Mouse (Mus musculus): ENCODE measurements around the gene Kcnip4. TPM values are rescaled to one million over a fixed set of nuclear protein-coding genes. Genes with fewer than 3 reads are reported as not detected.

The Kcnip4 gene
- total RNA-seq (2015) (not detected in 2 replicates), total RNA-seq (2017) (not detected in 2 replicates)

GRCm38 (mm10) chr5:49524394-49525241 is at the start of gene Kcnip4:
TSS of gene Kcnip4 (minus strand) at chr5:49524907.
- no peak for ATAC-seq (ENCODE audit: poor library complexity, severe bottlenecking)

GRCm38 (mm10) chr5:49571876-49572275 is 47.2 kb upstream of the Kcnip4 start:
- ATAC-seq (ENCODE audit: poor library complexity, severe bottlenecking) = no peak

DNA sequence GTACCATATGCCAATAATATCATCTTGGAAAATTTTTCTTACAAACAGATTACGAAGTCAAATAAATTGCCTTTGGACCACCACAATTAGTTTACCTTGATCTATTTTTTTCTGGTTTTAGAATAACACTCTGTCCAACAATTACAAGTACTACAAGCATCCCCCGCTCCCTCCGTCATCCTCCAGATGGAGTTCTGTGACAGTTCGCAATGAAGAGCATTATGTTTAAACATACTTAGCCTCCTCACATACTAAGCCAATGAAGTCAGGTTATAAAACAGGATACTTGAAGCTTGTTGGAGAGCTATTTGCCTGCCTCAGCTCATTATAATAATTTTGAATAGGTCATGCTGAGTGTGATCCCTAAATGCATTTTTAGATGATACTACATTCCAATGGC is 39.0 kb upstream of the Kcnip4 start:
- no peak for ATAC-seq (ENCODE audit: poor library complexity, severe bottlenecking)

- no peak for ATAC-seq (ENCODE audit: poor library complexity, severe bottlenecking)
These were observed 32.7 kb upstream of the Kcnip4 start for GRCm38 (mm10) chr5:49557436-49557835.

DNA sequence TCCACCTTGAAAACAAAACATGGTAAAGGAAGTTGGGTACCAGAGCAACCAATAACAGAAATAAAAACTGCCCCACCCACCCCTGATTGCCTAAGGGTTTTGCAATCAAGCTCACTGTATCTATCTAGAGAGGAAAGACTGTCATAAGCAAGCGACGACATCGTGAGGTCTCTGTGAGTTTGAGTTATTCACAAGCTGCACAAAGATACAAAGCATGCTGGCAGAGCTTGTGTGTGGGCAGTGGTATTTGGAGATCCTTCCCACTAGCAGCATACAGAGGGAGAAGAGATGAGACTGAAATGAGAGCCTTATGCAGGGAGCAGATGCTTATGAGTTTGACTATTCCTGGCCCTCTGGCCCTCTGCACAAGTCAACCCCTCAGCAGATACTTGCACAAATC is 23.2 kb upstream of the Kcnip4 start:
- ATAC-seq (ENCODE audit: poor library complexity, severe bottlenecking) = no peak

DNA sequence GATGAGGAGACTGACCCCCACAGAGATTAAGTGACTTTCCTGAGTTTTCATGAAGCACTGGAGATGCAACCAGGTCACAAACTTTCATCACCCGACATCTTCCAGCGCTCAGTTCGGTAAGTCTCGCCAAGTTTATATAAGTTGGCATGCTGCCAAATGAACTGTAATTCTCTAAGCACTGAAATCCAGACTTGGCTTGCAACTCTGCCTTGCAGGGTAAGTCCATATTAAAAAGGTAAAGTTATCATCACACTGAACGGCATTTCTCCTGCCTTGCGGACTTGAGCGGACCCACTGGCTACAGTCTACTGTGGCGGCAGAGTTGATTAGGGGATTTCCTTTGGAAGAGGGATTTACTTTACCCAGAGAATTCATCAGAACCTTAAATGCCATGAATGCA is 4.7 kb upstream of the Kcnip4 start:
- ATAC-seq (ENCODE audit: poor library complexity, severe bottlenecking) = no peak

DNA sequence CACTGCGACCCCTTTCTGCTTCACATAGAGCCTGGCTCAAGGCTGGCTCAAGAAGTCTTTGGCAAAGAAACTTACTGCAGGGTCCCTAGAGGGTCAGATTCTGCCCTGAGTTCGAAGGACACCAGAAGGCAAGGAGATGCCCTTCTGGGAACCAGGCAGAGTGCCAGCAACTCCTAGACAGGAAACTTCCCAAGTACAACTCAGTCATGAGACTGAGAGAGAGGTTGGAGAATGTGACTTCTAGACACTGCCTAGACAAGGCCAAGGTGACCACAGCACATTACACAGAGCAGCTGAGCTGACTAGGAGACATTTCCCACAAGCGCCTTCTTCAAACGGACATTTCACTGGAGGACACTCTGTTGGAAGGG is 520 bp upstream of the Kcnip4 start:
- no peak for ATAC-seq (ENCODE audit: poor library complexity, severe bottlenecking)

DNA sequence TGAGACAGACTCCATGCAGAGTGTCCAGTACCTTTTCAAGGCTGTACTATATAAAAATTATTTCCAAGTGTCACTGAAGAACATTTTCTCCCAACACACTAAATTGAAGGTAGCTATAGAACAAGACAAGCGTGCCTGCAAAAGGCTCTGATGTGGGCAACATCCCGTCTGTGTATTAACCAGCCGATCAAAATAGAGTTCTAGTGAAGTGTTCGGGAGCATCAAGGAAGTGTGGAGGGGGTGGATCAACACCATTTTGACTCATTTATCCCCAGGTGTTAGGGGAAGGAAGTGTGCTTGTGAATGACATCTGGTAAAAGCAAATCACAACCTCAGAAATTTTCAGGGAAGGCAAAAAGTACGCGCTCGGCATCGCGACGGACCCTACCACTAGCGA is 712 bp downstream of the Kcnip4 start:
- no peak for ATAC-seq (ENCODE audit: poor library complexity, severe bottlenecking)

DNA sequence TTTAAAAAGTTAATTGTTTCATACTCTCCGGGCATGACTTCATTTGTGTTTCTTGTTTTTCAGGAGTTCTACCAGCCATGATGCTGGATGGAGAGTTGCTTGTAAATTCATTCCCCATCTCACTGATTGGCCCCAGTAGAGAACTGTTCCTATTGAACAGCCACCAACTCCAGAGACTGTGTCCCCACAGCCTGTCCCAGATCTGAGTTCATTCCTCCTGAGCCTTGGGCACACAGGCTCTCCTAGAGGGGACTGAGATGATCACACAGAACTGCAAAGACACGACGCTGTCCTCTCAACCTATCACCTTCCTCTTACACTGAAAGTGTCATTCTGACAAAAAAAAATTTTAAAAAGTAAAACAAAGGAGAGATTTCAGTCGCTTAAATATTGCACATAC is 1.7 kb downstream of the Kcnip4 start:
- ATAC-seq (ENCODE audit: poor library complexity, severe bottlenecking) = no peak

GRCm38 (mm10) chr5:49498743-49499142 is 26.0 kb downstream of the Kcnip4 start:
- no peak for ATAC-seq (ENCODE audit: poor library complexity, severe bottlenecking)

- ATAC-seq (ENCODE audit: poor library complexity, severe bottlenecking) = no peak
These were observed 37.4 kb downstream of the Kcnip4 start for GRCm38 (mm10) chr5:49487270-49487669.

- ATAC-seq (ENCODE audit: poor library complexity, severe bottlenecking) = no peak
These were observed 54.0 kb downstream of the Kcnip4 start for GRCm38 (mm10) chr5:49470738-49471137.

- no peak for ATAC-seq (ENCODE audit: poor library complexity, severe bottlenecking)
These were observed 63.9 kb downstream of the Kcnip4 start for GRCm38 (mm10) chr5:49460643-49461276.

- ATAC-seq (ENCODE audit: poor library complexity, severe bottlenecking) = no peak
These were observed 71.6 kb downstream of the Kcnip4 start for GRCm38 (mm10) chr5:49453100-49453499.

GRCm38 (mm10) chr5:49451295-49451694 is 73.4 kb downstream of the Kcnip4 start:
- no peak for ATAC-seq (ENCODE audit: poor library complexity, severe bottlenecking)

DNA sequence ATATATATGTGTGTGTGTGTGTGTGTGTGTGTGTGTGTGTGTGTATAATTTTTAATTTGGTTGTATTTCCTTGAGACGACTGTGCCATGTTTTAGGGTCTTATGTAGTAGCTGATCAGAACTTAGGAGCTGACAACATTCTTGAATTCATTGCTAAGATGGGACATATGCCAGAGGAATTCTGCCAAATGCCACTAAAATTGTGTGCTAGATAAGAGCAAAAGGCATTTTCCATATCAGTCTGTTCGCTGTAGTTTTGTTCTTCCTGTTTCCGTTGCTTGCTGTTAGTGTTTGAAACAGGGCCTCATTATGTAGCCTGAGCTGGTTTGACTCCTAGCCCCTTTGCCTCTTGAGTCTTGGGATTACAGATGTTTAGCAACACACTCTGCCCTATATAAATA is 73.8 kb downstream of the Kcnip4 start:
- no peak for ATAC-seq (ENCODE audit: poor library complexity, severe bottlenecking)

DNA sequence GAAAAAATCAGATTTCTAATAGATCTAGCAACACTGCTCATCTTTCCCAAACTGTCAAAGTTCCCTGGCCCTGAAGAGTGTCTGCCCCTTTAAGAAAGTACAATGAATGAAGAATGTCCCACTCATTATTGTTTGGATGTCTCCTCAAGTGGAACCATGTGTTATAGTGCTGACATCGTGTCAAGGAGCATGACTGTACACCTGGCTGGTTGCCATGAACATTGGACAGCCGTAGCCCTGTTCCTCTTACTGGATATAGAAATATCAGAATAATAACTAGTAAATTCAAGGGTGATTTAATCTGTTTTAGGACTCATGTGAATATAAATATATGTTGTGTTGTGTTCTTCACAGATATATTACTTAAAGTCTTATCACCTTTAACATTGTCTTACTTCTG is 87.5 kb downstream of the Kcnip4 start:
- no peak for ATAC-seq (ENCODE audit: poor library complexity, severe bottlenecking)

- ATAC-seq (ENCODE audit: poor library complexity, severe bottlenecking) = no peak
These were observed 97.0 kb downstream of the Kcnip4 start for GRCm38 (mm10) chr5:49427689-49428088.

DNA sequence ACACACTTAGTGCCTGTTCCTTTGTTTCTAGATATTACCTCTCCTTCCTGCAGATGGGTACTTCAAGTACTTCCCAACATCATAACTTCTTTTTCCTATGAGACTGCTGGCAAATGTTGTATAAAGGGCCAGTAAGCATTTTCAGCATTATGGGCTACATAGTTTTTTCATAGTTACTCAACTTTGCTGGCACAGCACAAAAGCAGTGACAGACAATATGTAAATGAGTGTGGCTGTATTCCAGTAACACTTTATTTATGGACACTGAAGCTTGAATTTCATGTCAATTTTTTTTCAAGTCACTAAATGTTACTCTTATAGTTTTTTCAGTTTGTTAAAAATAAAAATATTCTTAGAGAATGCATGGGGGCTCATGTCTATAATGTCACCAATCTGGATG is 105.0 kb downstream of the Kcnip4 start:
- ATAC-seq (ENCODE audit: poor library complexity, severe bottlenecking) = no peak

GRCm38 (mm10) chr5:49408351-49408750 is 116.4 kb downstream of the Kcnip4 start:
- no peak for ATAC-seq (ENCODE audit: poor library complexity, severe bottlenecking)

DNA sequence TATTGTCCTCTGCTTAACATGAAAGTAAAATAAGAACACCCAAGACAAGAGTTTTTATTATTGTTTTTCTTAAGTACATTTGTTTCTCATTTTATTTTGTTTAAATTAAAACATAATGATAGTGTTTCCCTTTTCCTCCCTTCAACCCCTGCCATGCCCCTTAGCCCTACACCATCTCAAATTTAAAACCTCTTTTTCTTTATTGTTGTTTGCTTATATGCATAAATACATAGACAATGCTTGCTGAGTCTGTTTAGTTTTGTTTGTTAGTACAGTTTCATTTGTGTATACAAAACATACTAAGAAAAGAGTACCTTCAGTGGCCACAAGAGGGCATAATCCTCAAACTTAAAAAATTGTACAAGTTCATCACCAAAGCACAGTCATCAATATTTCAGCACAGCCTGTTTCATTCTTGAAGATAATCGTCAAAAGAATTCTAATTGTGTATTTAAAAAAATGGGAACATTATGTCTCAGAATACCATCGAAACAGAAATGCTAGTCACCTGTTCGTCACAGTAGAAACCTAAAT is 154.1 kb downstream of the Kcnip4 start:
- no peak for ATAC-seq (ENCODE audit: poor library complexity, severe bottlenecking)

All from megakaryocyte, adult 5-6 weeks (primary cell).